Mouse (Mus musculus): ENCODE data around the gene Pcsk4.

Pcsk4 gene

GRCm38 (mm10) chr10:80323261-80324119 is 5.8 kb downstream of the Pcsk4 start:
- DNase-seq (ENCODE audit: low read depth, low spot score) = peak; percentile 81

- peak; percentile 67 for DNase-seq (ENCODE audit: low read depth, low spot score)
These were observed 6.5 kb downstream of the Pcsk4 start for GRCm38 (mm10) chr10:80322811-80323211.

- no peak for DNase-seq (ENCODE audit: low read depth, low spot score)
These were observed 7.4 kb downstream of the Pcsk4 start for GRCm38 (mm10) chr10:80321670-80322581.

GRCm38 (mm10) chr10:80321014-80321669 is 8.2 kb downstream of the Pcsk4 start:
- DNase-seq (ENCODE audit: low read depth, low spot score) = peak; percentile 63

- peak; percentile 94 for DNase-seq (ENCODE audit: low read depth, low spot score)
These were observed 8.9 kb downstream of the Pcsk4 start, which contains the start of gene 2310011J03Rik for GRCm38 (mm10) chr10:80320340-80320760. 2310011J03Rik (minus strand) TSS chr10:80320537.

- DNase-seq (ENCODE audit: low read depth, low spot score) = no peak
These were observed 12.3 kb downstream of the Pcsk4 start for GRCm38 (mm10) chr10:80317011-80317410.

- no peak for DNase-seq (ENCODE audit: low read depth, low spot score)
These were observed 12.9 kb downstream of the Pcsk4 start for GRCm38 (mm10) chr10:80316359-80316781.

GRCm38 (mm10) chr10:80315315-80315714 is 14.0 kb downstream of the Pcsk4 start:
- DNase-seq (ENCODE audit: low read depth, low spot score) = no peak

- DNase-seq (ENCODE audit: low read depth, low spot score) = no peak
These were observed 14.8 kb downstream of the Pcsk4 start for GRCm38 (mm10) chr10:80314494-80315001.

- DNase-seq (ENCODE audit: low read depth, low spot score) = no peak
These were observed 15.6 kb downstream of the Pcsk4 start for GRCm38 (mm10) chr10:80313627-80314201.

GRCm38 (mm10) chr10:80312586-80313504 is 16.5 kb downstream of the Pcsk4 start:
- DNase-seq (ENCODE audit: low read depth, low spot score) = no peak

- no peak for DNase-seq (ENCODE audit: low read depth, low spot score)
These were observed 17.7 kb downstream of the Pcsk4 start for GRCm38 (mm10) chr10:80311560-80311959.

- peak; percentile 64 for DNase-seq (ENCODE audit: low read depth, low spot score)
These were observed 24.4 kb downstream of the Pcsk4 start for GRCm38 (mm10) chr10:80304862-80305261.

GRCm38 (mm10) chr10:80304458-80304857 is 24.8 kb downstream of the Pcsk4 start:
- no peak for DNase-seq (ENCODE audit: low read depth, low spot score)

GRCm38 (mm10) chr10:80302471-80302881 is 26.8 kb downstream of the Pcsk4 start:
- no peak for DNase-seq (ENCODE audit: low read depth, low spot score)

- no peak for DNase-seq (ENCODE audit: low read depth, low spot score)
These were observed 27.3 kb downstream of the Pcsk4 start for GRCm38 (mm10) chr10:80302082-80302355.

- no peak for DNase-seq (ENCODE audit: low read depth, low spot score)
These were observed 27.8 kb downstream of the Pcsk4 start for GRCm38 (mm10) chr10:80301256-80302081.

GRCm38 (mm10) chr10:80300672-80301181 is 28.6 kb downstream of the Pcsk4 start:
- no peak for DNase-seq (ENCODE audit: low read depth, low spot score)

- DNase-seq (ENCODE audit: low read depth, low spot score) = no peak
These were observed 29.5 kb downstream of the Pcsk4 start for GRCm38 (mm10) chr10:80299824-80300223.

Measured in CD4-positive, CD25-positive, alpha-beta regulatory T cell, adult 2 months (primary cell).